Mouse (Mus musculus): Measurements from ENCODE around the gene Ntn4. TPM values are rescaled to one million over a fixed set of nuclear protein-coding genes. Genes with fewer than 3 reads are reported as not detected.

Ntn4 gene
- 5.6 and 6.2 TPM in 2 replicates for polyA plus RNA-seq (2012; rRNA removed)

DNA sequence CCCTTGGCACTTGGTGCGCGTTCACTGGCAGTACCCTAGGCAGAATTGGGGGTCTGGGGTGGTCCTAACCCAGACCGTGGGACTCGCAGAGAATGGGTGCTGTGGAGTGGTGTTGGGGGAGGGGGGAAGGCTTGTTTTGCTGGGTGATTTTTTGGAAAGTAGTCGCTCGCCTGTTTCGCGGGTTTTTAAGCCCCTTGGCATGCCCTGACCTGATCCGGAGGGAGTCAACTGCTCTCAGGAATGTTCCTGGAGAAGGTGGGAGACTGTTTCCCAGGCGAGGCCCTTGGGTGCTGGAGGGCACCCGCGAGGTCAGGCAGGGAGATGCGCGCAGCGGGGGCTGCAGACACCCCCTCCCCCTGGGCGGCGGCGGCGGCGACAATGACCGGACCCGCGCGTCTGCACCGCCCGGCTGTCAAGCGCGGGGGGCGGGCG lies at the start of gene Ntn4:
Ntn4 (plus strand) TSS at position 161 of the 432 bp plus-strand sequence.
- H3K27ac ChIP-seq (ENCODE audit: insufficient read depth, low read length): no peak within 1 kb of the TSS; the same call in 1 of the 2 replicates
- peak within 1 kb of the TSS; percentile 56 for H3K4me3 ChIP-seq (ENCODE audit: extremely low read depth, insufficient read depth, insufficient read length)
- peaks cover 7% of the 10 kb centered on the region; the same call in 1 of the 2 replicates for H3K4me1 ChIP-seq (ENCODE audit: control insufficient read depth, insufficient read depth, insufficient read length)
- H3K27me3 ChIP-seq (ENCODE audit: control insufficient read depth, insufficient read depth, low read length): peaks cover 13% of the 10 kb centered on the region
- no peak for DNase-seq (ENCODE audit: low read depth in 1 of 2, low spot score in 2 of 2)
- WGBS: 12% methylated on average over 23 of the region's 30 CpGs
- TF ChIP-seq CTCF (IDR thresholded peaks at IDR 0.05; ENCODE audit: extremely low read depth, insufficient read depth, insufficient read length, insufficient replicate concordance): no peak
- TF ChIP-seq POLR2A (IDR thresholded peaks at IDR 0.05; ENCODE audit: low read depth, low read length): no peak
- no peaks in the 10 kb centered on the region for H3K36me3 ChIP-seq (ENCODE audit: control insufficient read depth, insufficient read depth, low read length)

GRCm38 (mm10) chr10:93592456-93592855 lies 48.0 kb upstream of the Ntn4 start:
- H3K4me1 ChIP-seq (ENCODE audit: control insufficient read depth, insufficient read depth, insufficient read length): peaks cover 9% of the 10 kb centered on the region
- DNase-seq (ENCODE audit: low read depth in 1 of 2, low spot score in 2 of 2): peak in 1 of 2 experiments; percentile 17
- no peak overlapping the region for H3K27ac ChIP-seq (ENCODE audit: insufficient read depth, low read length)
- WGBS: 68% methylated on average over 12 of the region's 12 CpGs
- H3K4me3 ChIP-seq (ENCODE audit: extremely low read depth, insufficient read depth, insufficient read length): no peak overlapping the region
- TF ChIP-seq POLR2A (IDR thresholded peaks at IDR 0.05; ENCODE audit: low read depth, low read length): no peak
- TF ChIP-seq CTCF (IDR thresholded peaks at IDR 0.05; ENCODE audit: extremely low read depth, insufficient read depth, insufficient read length, insufficient replicate concordance): no peak
- H3K36me3 ChIP-seq (ENCODE audit: control insufficient read depth, insufficient read depth, low read length): no peaks in the 10 kb centered on the region
- no peaks in the 10 kb centered on the region for H3K27me3 ChIP-seq (ENCODE audit: control insufficient read depth, insufficient read depth, low read length)

DNA sequence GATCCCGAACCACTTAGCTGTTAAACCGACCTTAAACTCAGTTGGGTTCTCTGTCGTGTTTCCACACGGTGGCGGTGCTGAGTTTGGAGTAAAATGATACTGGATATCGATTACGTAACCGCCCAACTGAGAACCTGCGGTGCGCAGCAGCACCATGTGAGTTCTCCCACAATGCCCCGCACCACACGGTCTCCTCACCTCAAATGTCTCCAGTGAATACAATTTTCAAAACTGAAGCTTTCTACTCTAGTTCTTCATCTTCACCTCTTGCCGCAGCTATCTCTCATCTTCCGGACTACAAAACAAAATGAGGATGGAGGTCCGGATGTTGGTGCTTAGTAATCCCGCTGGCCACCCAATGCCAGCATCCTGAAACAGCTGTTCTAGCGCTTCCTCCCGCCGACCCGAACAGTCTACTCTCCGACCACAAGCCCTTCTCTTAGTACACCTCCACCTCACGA lies 46.4 kb upstream of the Ntn4 start:
- no peaks in the 10 kb centered on the region for H3K36me3 ChIP-seq (ENCODE audit: control insufficient read depth, insufficient read depth, low read length)
- H3K4me1 ChIP-seq (ENCODE audit: control insufficient read depth, insufficient read depth, insufficient read length): peaks cover 3% of the 10 kb centered on the region; the same call in 1 of the 2 replicates
- 1% methylated on average over 22 of the region's 22 CpGs for WGBS
- TF ChIP-seq CTCF (IDR thresholded peaks at IDR 0.05; ENCODE audit: extremely low read depth, insufficient read depth, insufficient read length, insufficient replicate concordance) (peak; percentile 30; the same call in 1 of the 2 replicates), POLR2A (IDR thresholded peaks at IDR 0.05; ENCODE audit: low read depth, low read length) (no peak)
- peak overlapping the region; percentile 44 for H3K4me3 ChIP-seq (ENCODE audit: extremely low read depth, insufficient read depth, insufficient read length)
- no peak overlapping the region for H3K27ac ChIP-seq (ENCODE audit: insufficient read depth, low read length)
- peak; percentile 75 to 79 for DNase-seq (ENCODE audit: low read depth in 1 of 2, low spot score in 2 of 2)
- H3K27me3 ChIP-seq (ENCODE audit: control insufficient read depth, insufficient read depth, low read length): no peaks in the 10 kb centered on the region

DNA sequence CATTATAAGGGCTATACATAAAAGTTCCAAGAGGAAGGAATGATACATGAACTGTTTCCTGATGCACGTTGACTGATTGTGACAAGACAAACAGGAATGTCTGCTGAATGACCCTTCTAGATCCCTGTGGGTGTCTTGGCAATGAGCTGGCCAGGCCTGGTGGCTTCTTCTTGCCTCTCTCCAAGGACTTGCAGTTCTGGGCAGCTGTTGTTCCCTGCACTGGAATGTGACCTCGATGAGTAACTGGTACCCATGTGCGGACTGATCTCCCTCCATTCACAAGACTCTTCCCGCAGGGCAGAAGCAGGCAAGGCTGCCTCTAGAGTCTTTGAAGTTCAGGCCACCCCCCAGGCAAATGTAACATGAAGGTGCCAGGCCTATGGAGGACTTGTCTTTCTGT lies 44.6 kb upstream of the Ntn4 start:
- no peaks in the 10 kb centered on the region for H3K36me3 ChIP-seq (ENCODE audit: control insufficient read depth, insufficient read depth, low read length)
- no peak overlapping the region for H3K4me3 ChIP-seq (ENCODE audit: extremely low read depth, insufficient read depth, insufficient read length)
- WGBS: 82% methylated on average over 4 of the region's 4 CpGs
- H3K27ac ChIP-seq (ENCODE audit: insufficient read depth, low read length): no peak overlapping the region
- H3K4me1 ChIP-seq (ENCODE audit: control insufficient read depth, insufficient read depth, insufficient read length): peaks cover 3% of the 10 kb centered on the region; the same call in 1 of the 2 replicates
- DNase-seq (ENCODE audit: low read depth in 1 of 2, low spot score in 2 of 2): no peak
- H3K27me3 ChIP-seq (ENCODE audit: control insufficient read depth, insufficient read depth, low read length): no peaks in the 10 kb centered on the region
- no peak for TF ChIP-seq CTCF (IDR thresholded peaks at IDR 0.05; ENCODE audit: extremely low read depth, insufficient read depth, insufficient read length, insufficient replicate concordance)
- no peak for TF ChIP-seq POLR2A (IDR thresholded peaks at IDR 0.05; ENCODE audit: low read depth, low read length)

GRCm38 (mm10) chr10:93596641-93597040 lies 43.8 kb upstream of the Ntn4 start:
- Histone ChIP-seq H3K27ac (ENCODE audit: insufficient read depth, low read length) (no peak overlapping the region), H3K4me1 (ENCODE audit: control insufficient read depth, insufficient read depth, insufficient read length) (peaks cover 3% of the 10 kb centered on the region; the same call in 1 of the 2 replicates), H3K36me3 (ENCODE audit: control insufficient read depth, insufficient read depth, low read length) (no peaks in the 10 kb centered on the region), H3K27me3 (ENCODE audit: control insufficient read depth, insufficient read depth, low read length) (no peaks in the 10 kb centered on the region), H3K4me3 (ENCODE audit: extremely low read depth, insufficient read depth, insufficient read length) (no peak overlapping the region)
- 88% methylated on average over 3 of the region's 3 CpGs for WGBS
- no peak for DNase-seq (ENCODE audit: low read depth in 1 of 2, low spot score in 2 of 2)
- no peak for TF ChIP-seq POLR2A (IDR thresholded peaks at IDR 0.05; ENCODE audit: low read depth, low read length)
- no peak for TF ChIP-seq CTCF (IDR thresholded peaks at IDR 0.05; ENCODE audit: extremely low read depth, insufficient read depth, insufficient read length, insufficient replicate concordance)

GRCm38 (mm10) chr10:93602309-93602708 lies 38.2 kb upstream of the Ntn4 start:
- DNase-seq (ENCODE audit: low read depth in 1 of 2, low spot score in 2 of 2): no peak
- Histone ChIP-seq H3K27ac (ENCODE audit: insufficient read depth, low read length) (no peak overlapping the region), H3K4me3 (ENCODE audit: extremely low read depth, insufficient read depth, insufficient read length) (no peak overlapping the region), H3K4me1 (ENCODE audit: control insufficient read depth, insufficient read depth, insufficient read length) (no peaks in the 10 kb centered on the region), H3K36me3 (ENCODE audit: control insufficient read depth, insufficient read depth, low read length) (no peaks in the 10 kb centered on the region), H3K27me3 (ENCODE audit: control insufficient read depth, insufficient read depth, low read length) (no peaks in the 10 kb centered on the region)
- TF ChIP-seq CTCF (IDR thresholded peaks at IDR 0.05; ENCODE audit: extremely low read depth, insufficient read depth, insufficient read length, insufficient replicate concordance) (no peak), POLR2A (IDR thresholded peaks at IDR 0.05; ENCODE audit: low read depth, low read length) (no peak)
- 87% methylated on average over 5 of the region's 5 CpGs for WGBS

DNA sequence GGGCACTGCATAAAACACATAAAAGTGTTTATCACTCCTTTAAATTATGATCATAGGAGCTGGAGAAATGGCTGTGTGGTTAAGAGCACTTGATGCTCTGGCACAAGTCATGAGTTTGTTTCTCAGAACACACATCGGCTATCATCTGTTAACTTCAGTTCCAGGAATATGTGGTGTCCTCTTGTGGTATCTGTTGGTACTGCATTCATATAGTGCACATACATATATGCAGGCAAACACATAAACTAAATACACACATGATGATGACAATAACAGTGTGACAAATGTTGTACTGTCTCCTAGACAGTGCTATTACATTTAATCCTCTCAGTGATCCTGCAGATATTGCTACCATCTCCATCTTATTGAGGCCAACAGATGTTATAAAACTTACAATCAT lies 37.2 kb upstream of the Ntn4 start:
- no peak for DNase-seq (ENCODE audit: low read depth in 1 of 2, low spot score in 2 of 2)
- Histone ChIP-seq H3K4me1 (ENCODE audit: control insufficient read depth, insufficient read depth, insufficient read length) (no peaks in the 10 kb centered on the region), H3K4me3 (ENCODE audit: extremely low read depth, insufficient read depth, insufficient read length) (no peak overlapping the region), H3K27ac (ENCODE audit: insufficient read depth, low read length) (no peak overlapping the region), H3K36me3 (ENCODE audit: control insufficient read depth, insufficient read depth, low read length) (no peaks in the 10 kb centered on the region), H3K27me3 (ENCODE audit: control insufficient read depth, insufficient read depth, low read length) (no peaks in the 10 kb centered on the region)
- 90% methylated on average over 1 of the region's 1 CpGs for WGBS
- TF ChIP-seq POLR2A (IDR thresholded peaks at IDR 0.05; ENCODE audit: low read depth, low read length) (no peak), CTCF (IDR thresholded peaks at IDR 0.05; ENCODE audit: extremely low read depth, insufficient read depth, insufficient read length, insufficient replicate concordance) (no peak)

All from spleen, adult 2 months (tissue).